Mouse (Mus musculus) embryo, embryonic 11.5 days (tissue): Measurements from ENCODE around the gene Gm21677.
"Not testable (repeated sequence)": the region's sequence is repeated elsewhere in the genome, so short reads cannot be mapped to it uniquely, and the experiment has no call there.

Experiments used
- DNase-seq: peaks from one replicate; pipeline ENCODE4 v3.0.0-alpha.2; 2012; ENCODE audit warnings: low read depth, low spot score

Gm21677 gene

DNA sequence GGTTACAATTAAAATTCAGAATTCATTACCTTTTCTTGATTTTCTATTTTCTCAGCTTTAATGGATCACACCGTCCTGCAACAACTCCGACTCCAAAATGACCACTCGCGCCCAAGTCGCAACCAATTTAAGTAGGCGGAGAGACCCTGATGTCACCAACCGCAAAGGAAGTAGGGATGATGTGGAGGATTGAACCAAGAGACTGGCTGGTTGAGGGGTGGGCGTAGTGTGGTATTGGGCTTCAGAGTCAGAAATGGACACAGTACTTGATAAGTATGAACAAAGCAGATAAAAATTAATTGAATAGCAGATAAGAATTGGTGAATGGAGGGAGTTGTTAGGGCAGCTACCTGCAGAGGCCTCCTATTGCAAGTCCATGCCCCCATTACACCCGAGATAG, at the start of gene Gm21677:
Gm21677 (minus strand) TSS at position 101 of the 400 bp plus-strand sequence.
- DNase-seq: not testable (repeated sequence)

DNA sequence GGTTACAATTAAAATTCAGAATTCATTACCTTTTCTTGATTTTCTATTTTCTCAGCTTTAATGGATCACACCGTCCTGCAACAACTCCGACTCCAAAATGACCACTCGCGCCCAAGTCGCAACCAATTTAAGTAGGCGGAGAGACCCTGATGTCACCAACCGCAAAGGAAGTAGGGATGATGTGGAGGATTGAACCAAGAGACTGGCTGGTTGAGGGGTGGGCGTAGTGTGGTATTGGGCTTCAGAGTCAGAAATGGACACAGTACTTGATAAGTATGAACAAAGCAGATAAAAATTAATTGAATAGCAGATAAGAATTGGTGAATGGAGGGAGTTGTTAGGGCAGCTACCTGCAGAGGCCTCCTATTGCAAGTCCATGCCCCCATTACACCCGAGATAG, 39.0 kb upstream of the Gm21677 start, which contains the start of gene Gm21693:
Gm21693 (minus strand) TSS at position 101 of the 400 bp plus-strand sequence.
- DNase-seq: not testable (repeated sequence)

DNA sequence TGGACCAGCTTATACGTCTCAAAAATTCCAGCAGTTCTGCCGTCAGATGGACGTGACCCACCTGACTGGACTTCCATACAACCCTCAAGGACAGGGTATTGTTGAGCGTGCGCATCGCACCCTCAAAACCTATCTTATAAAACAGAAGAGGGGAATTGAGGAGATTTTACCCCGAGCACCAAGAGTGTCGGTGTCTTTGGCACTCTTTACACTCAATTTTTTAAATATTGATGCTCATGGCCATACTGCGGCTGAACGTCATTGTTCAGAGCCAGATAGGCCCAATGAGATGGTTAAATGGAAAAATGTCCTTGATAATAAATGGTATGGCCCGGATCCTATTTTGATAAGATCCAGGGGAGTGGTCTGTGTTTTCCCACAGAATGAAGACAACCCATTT, 34.4 kb upstream of the Gm21677 start:
- not testable (repeated sequence) for DNase-seq
